Mouse (Mus musculus): Measurements from ENCODE around the gene Elmo1.

The Elmo1 gene

GRCm38 (mm10) chr13:20472301-20472831 is 382.0 kb downstream of the Elmo1 start:
- DNase-seq (ENCODE audit: low spot score in 2 of 2): peak; percentile 50 to 59

GRCm38 (mm10) chr13:20472891-20473539 is 382.6 kb downstream of the Elmo1 start:
- peak; percentile 69 to 79 for DNase-seq (ENCODE audit: low spot score in 2 of 2)

GRCm38 (mm10) chr13:20473641-20474078 is 383.3 kb downstream of the Elmo1 start:
- no peak for DNase-seq (ENCODE audit: low spot score in 2 of 2)

GRCm38 (mm10) chr13:20474600-20474999 is 384.2 kb downstream of the Elmo1 start:
- DNase-seq (ENCODE audit: low spot score in 2 of 2): no peak

GRCm38 (mm10) chr13:20481805-20482204 is 391.4 kb downstream of the Elmo1 start:
- DNase-seq (ENCODE audit: low spot score in 2 of 2): no peak

- no peak for DNase-seq (ENCODE audit: low spot score in 2 of 2)
These were observed 398.7 kb downstream of the Elmo1 start for GRCm38 (mm10) chr13:20489110-20489509.

- no peak for DNase-seq (ENCODE audit: low spot score in 2 of 2)
These were observed 399.5 kb downstream of the Elmo1 start for GRCm38 (mm10) chr13:20489698-20490417.

GRCm38 (mm10) chr13:20490860-20491594 is 400.6 kb downstream of the Elmo1 start:
- DNase-seq (ENCODE audit: low spot score in 2 of 2): no peak

GRCm38 (mm10) chr13:20491666-20492065 is 401.3 kb downstream of the Elmo1 start:
- DNase-seq (ENCODE audit: low spot score in 2 of 2): no peak

- no peak for DNase-seq (ENCODE audit: low spot score in 2 of 2)
These were observed 403.8 kb downstream of the Elmo1 start for GRCm38 (mm10) chr13:20494047-20494739.

GRCm38 (mm10) chr13:20501923-20502322 is 411.5 kb downstream of the Elmo1 start:
- DNase-seq (ENCODE audit: low spot score in 2 of 2): no peak

- no peak for DNase-seq (ENCODE audit: low spot score in 2 of 2)
These were observed 413.0 kb downstream of the Elmo1 start for GRCm38 (mm10) chr13:20503371-20503770.

GRCm38 (mm10) chr13:20507381-20508129 is 417.2 kb downstream of the Elmo1 start:
- no peak for DNase-seq (ENCODE audit: low spot score in 2 of 2)

GRCm38 (mm10) chr13:20511026-20511425 is 420.6 kb downstream of the Elmo1 start:
- DNase-seq (ENCODE audit: low spot score in 2 of 2): no peak

GRCm38 (mm10) chr13:20512317-20513240 is 422.2 kb downstream of the Elmo1 start:
- peak in 1 of 2 experiments; percentile 28 for DNase-seq (ENCODE audit: low spot score in 2 of 2)

- no peak for DNase-seq (ENCODE audit: low spot score in 2 of 2)
These were observed 424.3 kb downstream of the Elmo1 start for GRCm38 (mm10) chr13:20514721-20515120.

- no peak for DNase-seq (ENCODE audit: low spot score in 2 of 2)
These were observed 425.7 kb downstream of the Elmo1 start for GRCm38 (mm10) chr13:20516096-20516495.

- DNase-seq (ENCODE audit: low spot score in 2 of 2): no peak
These were observed 427.3 kb downstream of the Elmo1 start for GRCm38 (mm10) chr13:20517702-20518101.

- no peak for DNase-seq (ENCODE audit: low spot score in 2 of 2)
These were observed 431.1 kb downstream of the Elmo1 start for GRCm38 (mm10) chr13:20521492-20521891.

GRCm38 (mm10) chr13:20523671-20524070 is 433.3 kb downstream of the Elmo1 start:
- DNase-seq (ENCODE audit: low spot score in 2 of 2): no peak

Measured in left cerebral cortex, adult 9 months (tissue).